Mouse (Mus musculus) CH12.LX (cell line): ENCODE measurements around the gene Tiam1.

Source experiments
- CTCF ChIP-seq, 2 experiments: IDR thresholded peaks in 1 of 2; conservative IDR thresholded peaks in 1 of 2; 2 replicates each; pipeline ENCODE4 v1.5.1; 2011 to 2012; ENCODE audit warnings: low read depth in 2 of 2, low read length in 2 of 2, improper control_type of control experiment in 1 of 2, inconsistent platforms in 1 of 2, mild to moderate bottlenecking in 1 of 2, moderate library complexity in 1 of 2
- EP300 ChIP-seq: IDR thresholded peaks from 2 replicates; pipeline ENCODE4 v1.6.1; 2011; ENCODE audit warnings: low read length, improper control_type of control experiment
- ETS1 ChIP-seq: conservative IDR thresholded peaks from 2 replicates; pipeline ENCODE4 v1.6.1; 2012; ENCODE audit warnings: low read depth, mild to moderate bottlenecking, inconsistent platforms, low read length, improper control_type of control experiment, moderate library complexity
- IRF4 ChIP-seq: IDR thresholded peaks from 2 replicates; pipeline ENCODE4 v1.6.1; 2014; ENCODE audit warnings: low read depth, mild to moderate bottlenecking, inconsistent platforms, low read length, improper control_type of control experiment
- JUND ChIP-seq: conservative IDR thresholded peaks from 2 replicates; pipeline ENCODE4 v1.6.1; 2011; ENCODE audit warnings: low read depth, low read length, improper control_type of control experiment
- POLR2A ChIP-seq: IDR thresholded peaks from 2 replicates; pipeline ENCODE4 v1.6.1; 2011; ENCODE audit warnings: low read depth, mild to moderate bottlenecking, improper control_type of control experiment, low read length
- ZNF384 ChIP-seq: IDR thresholded peaks from 2 replicates; pipeline ENCODE4 v1.6.1; 2012; ENCODE audit warnings: low read depth, low read length, improper control_type of control experiment, inconsistent platforms

DNA sequence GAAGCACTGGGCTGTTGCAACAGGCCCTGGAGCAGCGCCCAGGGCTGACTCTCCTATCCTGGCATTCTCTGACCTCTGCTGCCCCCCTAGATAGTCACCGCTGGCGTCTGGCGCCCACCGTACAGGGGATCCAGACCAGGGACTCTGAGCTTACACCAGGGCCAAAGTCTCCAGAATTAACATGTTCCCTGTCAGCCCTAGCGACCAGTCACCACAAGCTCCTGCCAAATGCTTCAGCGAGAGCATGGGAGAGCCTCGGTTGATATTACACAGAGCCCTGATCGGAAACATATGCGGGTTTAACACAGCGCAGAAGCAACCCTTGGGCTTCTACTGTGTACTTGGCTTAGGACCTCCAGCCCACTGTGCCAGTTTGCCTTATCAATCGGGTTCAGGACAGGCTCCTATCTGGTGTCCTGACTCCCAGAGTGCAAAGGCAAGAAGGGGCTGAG is 151.8 kb downstream of the Tiam1 start:
- no peak for TF ChIP-seq CTCF (conservative IDR thresholded peaks at IDR 0.05 in 1 of 2, IDR thresholded peaks at IDR 0.05 in 1 of 2; ENCODE audit: low read depth in 2 of 2, low read length in 2 of 2)
- no peak for TF ChIP-seq ZNF384
- TF ChIP-seq POLR2A = no peak
- no peak for TF ChIP-seq ETS1
- no peak for TF ChIP-seq EP300
- TF ChIP-seq IRF4 = no peak
- no peak for TF ChIP-seq JUND
